Mouse (Mus musculus): ENCODE data around the gene Stk32c. TPM values are rescaled to one million over a fixed set of nuclear protein-coding genes. Genes with fewer than 3 reads are reported as not detected.

Stk32c gene
- polyA plus RNA-seq, 1 experiment from 2014 or later: 0.11 TPM

- peak overlapping the region; percentile 95 for H3K27ac ChIP-seq (replicated peaks)
- no peaks in the 10 kb centered on the region for H3K9me3 ChIP-seq (ENCODE audit: control insufficient read depth, low read length)
- no peaks in the 10 kb centered on the region for H3K27me3 ChIP-seq (ENCODE audit: control insufficient read depth, insufficient read depth, low read length)
- peak overlapping the region; percentile 69 for H3K4me3 ChIP-seq (ENCODE audit: low read depth, low read length)
- peak; percentile 47 for DNase-seq (ENCODE audit: low spot score)
- TF ChIP-seq CTCF (IDR thresholded peaks at IDR 0.05; ENCODE audit: low read depth) (no peak), EP300 (optimal IDR thresholded peaks at IDR 0.05) (no peak)
- H3K4me2 ChIP-seq (replicated peaks; ENCODE audit: low read depth): peak overlapping the region; percentile 86
- peak; percentile 61 for ATAC-seq (ENCODE audit: low FRiP score, low TSS enrichment)
- H3K4me1 ChIP-seq (replicated peaks; ENCODE audit: control insufficient read depth, insufficient read depth): peaks cover 39% of the 10 kb centered on the region
- H3K36me3 ChIP-seq (ENCODE audit: control insufficient read depth, insufficient read depth, low read length): 0 out of 2 replicates have a peak, but pooled peaks cover 2% of the 10 kb centered on the region
- H3K9ac ChIP-seq (ENCODE audit: low read length): peak overlapping the region; percentile 89
- 14% methylated on average over 34 of the region's 38 CpGs for WGBS
Measured at GRCm38 (mm10) chr7:139246931-139247880, 34.1 kb upstream of the Stk32c start.

DNA sequence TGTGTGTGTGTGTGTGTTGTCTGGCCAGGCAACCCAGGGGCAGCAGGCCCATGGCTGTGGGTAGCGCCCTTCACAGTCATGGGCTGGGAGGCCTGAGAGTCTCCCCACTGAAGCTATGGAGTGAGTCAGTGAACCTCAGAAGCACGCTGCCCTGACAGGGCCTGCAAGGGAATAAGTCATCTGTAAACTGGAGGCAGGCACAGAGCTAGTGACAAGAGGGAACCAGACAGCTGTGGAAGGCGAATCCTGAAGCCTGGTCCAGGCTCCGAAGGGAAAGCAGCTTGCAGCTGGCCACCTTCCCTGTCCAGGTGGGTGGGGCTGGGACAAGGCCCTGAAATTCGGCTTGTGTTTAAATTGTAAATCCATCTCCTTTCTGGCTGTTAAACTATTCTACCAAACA, 33.0 kb upstream of the Stk32c start:
- TF ChIP-seq EP300 (optimal IDR thresholded peaks at IDR 0.05): no peak
- TF ChIP-seq CTCF (IDR thresholded peaks at IDR 0.05; ENCODE audit: low read depth): no peak
- Histone ChIP-seq H3K4me2 (replicated peaks; ENCODE audit: low read depth) (no peak overlapping the region), H3K4me3 (ENCODE audit: low read depth, low read length) (no peak overlapping the region), H3K9ac (ENCODE audit: low read length) (peak overlapping the region; percentile 38; the same call in 1 of the 2 replicates), H3K27me3 (ENCODE audit: control insufficient read depth, insufficient read depth, low read length) (no peaks in the 10 kb centered on the region), H3K27ac (replicated peaks) (peak overlapping the region; percentile 95), H3K9me3 (ENCODE audit: control insufficient read depth, low read length) (no peaks in the 10 kb centered on the region), H3K36me3 (ENCODE audit: control insufficient read depth, insufficient read depth, low read length) (0 out of 2 replicates have a peak, but pooled peaks cover 2% of the 10 kb centered on the region), H3K4me1 (replicated peaks; ENCODE audit: control insufficient read depth, insufficient read depth) (peaks cover 33% of the 10 kb centered on the region)
- no peak for DNase-seq (ENCODE audit: low spot score)
- no peak for ATAC-seq (ENCODE audit: low FRiP score, low TSS enrichment)
- WGBS: 38% methylated on average over 5 of the region's 5 CpGs

GRCm38 (mm10) chr7:139239432-139239831, 26.3 kb upstream of the Stk32c start:
- no peaks in the 10 kb centered on the region for H3K4me1 ChIP-seq (replicated peaks; ENCODE audit: control insufficient read depth, insufficient read depth)
- H3K27me3 ChIP-seq (ENCODE audit: control insufficient read depth, insufficient read depth, low read length): no peaks in the 10 kb centered on the region
- H3K9ac ChIP-seq (ENCODE audit: low read length): no peak overlapping the region
- no peak overlapping the region for H3K4me2 ChIP-seq (replicated peaks; ENCODE audit: low read depth)
- ATAC-seq (ENCODE audit: low FRiP score, low TSS enrichment): no peak
- no peak overlapping the region for H3K4me3 ChIP-seq (ENCODE audit: low read depth, low read length)
- TF ChIP-seq CTCF (IDR thresholded peaks at IDR 0.05; ENCODE audit: low read depth) (no peak), EP300 (optimal IDR thresholded peaks at IDR 0.05) (no peak)
- no peak for DNase-seq (ENCODE audit: low spot score)
- H3K36me3 ChIP-seq (ENCODE audit: control insufficient read depth, insufficient read depth, low read length): no peaks in the 10 kb centered on the region
- no peaks in the 10 kb centered on the region for H3K9me3 ChIP-seq (ENCODE audit: control insufficient read depth, low read length)
- no peak overlapping the region for H3K27ac ChIP-seq (replicated peaks)
- WGBS: 64% methylated on average over 3 of the region's 3 CpGs

GRCm38 (mm10) chr7:139235651-139236358, 22.7 kb upstream of the Stk32c start:
- DNase-seq (ENCODE audit: low spot score) (peak; percentile 47), ATAC-seq (ENCODE audit: low FRiP score, low TSS enrichment) (peak; percentile 28; the same call in 1 of the 2 replicates)
- Histone ChIP-seq H3K9me3 (ENCODE audit: control insufficient read depth, low read length) (no peaks in the 10 kb centered on the region), H3K27ac (replicated peaks) (0 out of 2 replicates have a peak overlapping the region, but pooled peaks have one; percentile 36), H3K4me3 (ENCODE audit: low read depth, low read length) (no peak overlapping the region), H3K4me2 (replicated peaks; ENCODE audit: low read depth) (no peak overlapping the region), H3K9ac (ENCODE audit: low read length) (no peak overlapping the region), H3K36me3 (ENCODE audit: control insufficient read depth, insufficient read depth, low read length) (no peaks in the 10 kb centered on the region), H3K4me1 (replicated peaks; ENCODE audit: control insufficient read depth, insufficient read depth) (no peaks in the 10 kb centered on the region), H3K27me3 (ENCODE audit: control insufficient read depth, insufficient read depth, low read length) (no peaks in the 10 kb centered on the region)
- WGBS: 68% methylated on average over 12 of the region's 12 CpGs
- TF ChIP-seq EP300 (optimal IDR thresholded peaks at IDR 0.05): no peak
- peak; percentile 49 for TF ChIP-seq CTCF (IDR thresholded peaks at IDR 0.05; ENCODE audit: low read depth)

GRCm38 (mm10) chr7:139234426-139235188, 21.5 kb upstream of the Stk32c start:
- Histone ChIP-seq H3K9me3 (ENCODE audit: control insufficient read depth, low read length) (no peaks in the 10 kb centered on the region), H3K4me3 (ENCODE audit: low read depth, low read length) (no peak overlapping the region), H3K27me3 (ENCODE audit: control insufficient read depth, insufficient read depth, low read length) (no peaks in the 10 kb centered on the region), H3K36me3 (ENCODE audit: control insufficient read depth, insufficient read depth, low read length) (no peaks in the 10 kb centered on the region), H3K4me2 (replicated peaks; ENCODE audit: low read depth) (no peak overlapping the region), H3K4me1 (replicated peaks; ENCODE audit: control insufficient read depth, insufficient read depth) (no peaks in the 10 kb centered on the region), H3K27ac (replicated peaks) (no peak overlapping the region), H3K9ac (ENCODE audit: low read length) (peak overlapping the region; percentile 5; the same call in 1 of the 2 replicates)
- peak; percentile 56 for DNase-seq (ENCODE audit: low spot score)
- ATAC-seq (ENCODE audit: low FRiP score, low TSS enrichment): peak; percentile 52
- TF ChIP-seq EP300 (optimal IDR thresholded peaks at IDR 0.05): no peak
- peak; percentile 63 for TF ChIP-seq CTCF (IDR thresholded peaks at IDR 0.05; ENCODE audit: low read depth)
- WGBS: 17% methylated on average over 18 of the region's 18 CpGs
